Mouse (Mus musculus): ENCODE measurements around the gene Ube2k. TPM values are rescaled to one million over a fixed set of nuclear protein-coding genes. Genes with fewer than 3 reads are reported as not detected.

The Ube2k gene
- 101 and 107 TPM in 2 replicates for polyA plus RNA-seq (2014; fragmentation: Nextera tagmentation; extraction: Ambion mirVana)

DNA sequence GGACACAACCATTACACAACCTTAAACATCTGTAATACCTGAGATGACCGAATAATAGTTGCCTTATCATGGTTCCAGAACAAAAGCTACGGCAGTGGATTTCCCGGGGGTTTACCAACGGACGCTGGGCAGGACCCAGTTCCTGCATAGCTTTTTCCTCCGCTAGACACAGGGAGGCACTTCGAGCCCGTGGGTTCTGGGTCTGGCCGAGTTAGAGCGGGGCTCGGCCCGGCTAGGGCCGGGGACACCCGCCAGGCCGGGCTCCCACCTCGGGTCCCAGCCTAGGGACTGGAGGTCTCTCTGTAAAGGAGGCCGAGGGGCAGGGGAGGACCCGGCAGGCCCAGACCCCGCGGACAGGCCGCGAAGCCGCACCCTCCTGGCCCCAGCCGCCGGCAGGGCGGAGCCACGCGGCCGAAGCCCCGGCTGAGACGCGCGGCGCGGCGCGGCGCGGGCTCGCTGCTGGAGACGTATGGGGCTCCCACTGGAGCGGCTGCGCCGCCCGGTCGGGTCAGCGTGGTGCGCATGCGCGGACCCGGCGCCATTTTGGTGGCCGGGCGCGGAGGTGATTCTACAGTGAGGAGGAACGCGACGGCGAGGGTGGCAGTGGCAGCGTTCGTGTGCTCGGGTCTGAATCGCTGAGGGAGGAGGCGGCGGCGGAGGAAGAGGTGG lies at the start of gene Ube2k, which contains the start of gene Smim14:
Gene Ube2k, plus strand, starts transcription at position 483 of the 669 bp plus-strand sequence.
Gene Smim14, minus strand, starts transcription at position 434 of the 669 bp plus-strand sequence.
- peak within 1 kb of the TSS; percentile 96 to 98 for H3K27ac ChIP-seq (replicated peaks in 1 of 2; ENCODE audit: control insufficient read depth in 1 of 2, insufficient read depth in 1 of 2, low read depth in 2 of 2, low read length in 2 of 2)
- peaks cover 2 to 17% of the 10 kb centered on the region in 2 experiments for H3K4me1 ChIP-seq (ENCODE audit: control insufficient read depth in 2 of 2, insufficient read depth in 2 of 2, low read length in 2 of 2)
- peak within 1 kb of the TSS; percentile 79 for H3K4me2 ChIP-seq (ENCODE audit: low read length)
- peak; percentile 99 for ATAC-seq (ENCODE audit: insufficient number of reproducible peaks, insufficient read depth, low FRiP score, low read depth)
- peak within 1 kb of the TSS; percentile 90 for H3K9ac ChIP-seq (ENCODE audit: low read length)
- under 1% methylated on average over 66 of the region's 66 CpGs for WGBS
- H3K27me3 ChIP-seq (ENCODE audit: control insufficient read depth, insufficient read depth, low read length) = no peaks in the 10 kb centered on the region
- no peaks in the 10 kb centered on the region for H3K36me3 ChIP-seq (ENCODE audit: control insufficient read depth, insufficient read depth, low read length)
- no peaks in the 10 kb centered on the region for H3K9me3 ChIP-seq (ENCODE audit: control insufficient read depth, low read length)
- H3K4me3 ChIP-seq (ENCODE audit: control insufficient read depth in 1 of 2, insufficient read depth in 1 of 2, low read depth in 1 of 2, low read length in 2 of 2) = peak within 1 kb of the TSS; percentile 81 to 83

DNA sequence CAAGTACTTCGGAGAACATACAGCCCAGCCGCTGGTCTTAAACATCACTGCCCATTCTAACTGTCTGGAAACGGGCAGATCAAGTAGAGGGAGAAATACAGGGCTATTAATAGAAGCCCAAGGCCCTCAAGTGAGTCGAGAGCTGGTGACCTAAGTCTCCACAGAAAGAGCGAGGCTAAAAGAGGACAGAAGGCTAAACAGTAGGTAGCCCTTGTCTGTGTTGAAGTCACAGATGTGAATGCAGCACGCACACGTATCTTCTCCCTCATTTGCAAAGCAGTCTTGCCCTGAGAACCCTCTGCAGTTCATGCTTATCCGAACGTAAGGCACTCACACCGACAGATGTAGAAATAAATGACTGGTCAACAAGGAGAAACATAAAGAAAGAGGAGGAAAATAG lies 49.7 kb upstream of the Ube2k start:
- ATAC-seq (ENCODE audit: insufficient number of reproducible peaks, insufficient read depth, low FRiP score, low read depth) = peak; percentile 27; the same call in 1 of the 2 replicates
- Histone ChIP-seq H3K4me1 (ENCODE audit: control insufficient read depth in 2 of 2, insufficient read depth in 2 of 2, low read length in 2 of 2) (peaks cover 12 to 54% of the 10 kb centered on the region in 2 experiments), H3K27me3 (ENCODE audit: control insufficient read depth, insufficient read depth, low read length) (no peaks in the 10 kb centered on the region), H3K4me3 (ENCODE audit: control insufficient read depth in 1 of 2, insufficient read depth in 1 of 2, low read depth in 1 of 2, low read length in 2 of 2) (no peak overlapping the region), H3K9me3 (ENCODE audit: control insufficient read depth, low read length) (no peaks in the 10 kb centered on the region), H3K36me3 (ENCODE audit: control insufficient read depth, insufficient read depth, low read length) (peaks cover 9% of the 10 kb centered on the region; the same call in 1 of the 2 replicates), H3K27ac (replicated peaks in 1 of 2; ENCODE audit: control insufficient read depth in 1 of 2, insufficient read depth in 1 of 2, low read depth in 2 of 2, low read length in 2 of 2) (peak overlapping the region; percentile 89 to 90), H3K4me2 (ENCODE audit: low read length) (peak overlapping the region; percentile 44), H3K9ac (ENCODE audit: low read length) (peak overlapping the region; percentile 48)
- WGBS = 37% methylated on average over 10 of the region's 10 CpGs

DNA sequence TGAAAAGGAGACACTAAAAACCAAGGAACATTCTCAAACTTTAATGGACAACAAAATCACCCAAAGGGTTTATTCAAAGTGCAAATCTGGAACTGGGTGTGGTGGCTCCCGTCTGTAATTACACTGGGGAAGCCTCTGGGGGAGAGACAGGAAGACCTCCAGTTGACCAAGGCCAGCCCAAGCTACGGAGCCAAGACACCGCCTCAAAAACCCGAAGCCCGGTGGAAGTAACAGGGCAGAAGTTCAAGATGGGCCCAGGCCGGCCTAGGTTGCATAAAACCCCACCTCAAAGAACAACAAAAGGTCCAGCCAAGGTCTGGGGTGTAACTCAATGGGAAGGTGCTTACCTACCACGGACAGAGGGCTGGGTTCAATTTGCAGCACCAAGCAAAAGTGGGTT lies 48.3 kb upstream of the Ube2k start:
- no peak overlapping the region for H3K27ac ChIP-seq (replicated peaks in 1 of 2; ENCODE audit: control insufficient read depth in 1 of 2, insufficient read depth in 1 of 2, low read depth in 2 of 2, low read length in 2 of 2)
- H3K9me3 ChIP-seq (ENCODE audit: control insufficient read depth, low read length) = no peaks in the 10 kb centered on the region
- no peak overlapping the region for H3K4me3 ChIP-seq (ENCODE audit: control insufficient read depth in 1 of 2, insufficient read depth in 1 of 2, low read depth in 1 of 2, low read length in 2 of 2)
- no peaks in the 10 kb centered on the region for H3K27me3 ChIP-seq (ENCODE audit: control insufficient read depth, insufficient read depth, low read length)
- no peak overlapping the region for H3K9ac ChIP-seq (ENCODE audit: low read length)
- 69% methylated on average over 7 of the region's 7 CpGs for WGBS
- H3K36me3 ChIP-seq (ENCODE audit: control insufficient read depth, insufficient read depth, low read length) = peaks cover 9% of the 10 kb centered on the region; the same call in 1 of the 2 replicates
- ATAC-seq (ENCODE audit: insufficient number of reproducible peaks, insufficient read depth, low FRiP score, low read depth) = no peak
- no peak overlapping the region for H3K4me2 ChIP-seq (ENCODE audit: low read length)
- peaks cover 15 to 55% of the 10 kb centered on the region in 2 experiments for H3K4me1 ChIP-seq (ENCODE audit: control insufficient read depth in 2 of 2, insufficient read depth in 2 of 2, low read length in 2 of 2)

GRCm38 (mm10) chr5:65489830-65490229 lies 47.2 kb upstream of the Ube2k start:
- Histone ChIP-seq H3K9ac (ENCODE audit: low read length) (0 out of 2 replicates have a peak overlapping the region, but pooled peaks have one; percentile 31), H3K36me3 (ENCODE audit: control insufficient read depth, insufficient read depth, low read length) (peaks cover 9% of the 10 kb centered on the region; the same call in 1 of the 2 replicates), H3K4me1 (ENCODE audit: control insufficient read depth in 2 of 2, insufficient read depth in 2 of 2, low read length in 2 of 2) (peaks cover 12 to 55% of the 10 kb centered on the region in 2 experiments), H3K9me3 (ENCODE audit: control insufficient read depth, low read length) (no peaks in the 10 kb centered on the region), H3K4me3 (ENCODE audit: control insufficient read depth in 1 of 2, insufficient read depth in 1 of 2, low read depth in 1 of 2, low read length in 2 of 2) (no peak overlapping the region), H3K27ac (replicated peaks in 1 of 2; ENCODE audit: control insufficient read depth in 1 of 2, insufficient read depth in 1 of 2, low read depth in 2 of 2, low read length in 2 of 2) (peak overlapping the region in 1 of 2 experiments; percentile 4; a peak in 1 of 4 replicates), H3K4me2 (ENCODE audit: low read length) (peak overlapping the region; percentile 78; the same call in 1 of the 2 replicates), H3K27me3 (ENCODE audit: control insufficient read depth, insufficient read depth, low read length) (no peaks in the 10 kb centered on the region)
- WGBS = 31% methylated on average over 4 of the region's 4 CpGs
- no peak for ATAC-seq (ENCODE audit: insufficient number of reproducible peaks, insufficient read depth, low FRiP score, low read depth)

- WGBS = under 1% methylated on average over 55 of the region's 57 CpGs
- Histone ChIP-seq H3K4me3 (ENCODE audit: control insufficient read depth in 1 of 2, insufficient read depth in 1 of 2, low read depth in 1 of 2, low read length in 2 of 2) (peak overlapping the region; percentile 78 to 98), H3K27me3 (ENCODE audit: control insufficient read depth, insufficient read depth, low read length) (no peaks in the 10 kb centered on the region), H3K4me1 (ENCODE audit: control insufficient read depth in 2 of 2, insufficient read depth in 2 of 2, low read length in 2 of 2) (peaks cover 6 to 44% of the 10 kb centered on the region in 2 experiments), H3K36me3 (ENCODE audit: control insufficient read depth, insufficient read depth, low read length) (peaks cover 9% of the 10 kb centered on the region; the same call in 1 of the 2 replicates), H3K9me3 (ENCODE audit: control insufficient read depth, low read length) (no peaks in the 10 kb centered on the region), H3K4me2 (ENCODE audit: low read length) (peak overlapping the region; percentile 78), H3K27ac (replicated peaks in 1 of 2; ENCODE audit: control insufficient read depth in 1 of 2, insufficient read depth in 1 of 2, low read depth in 2 of 2, low read length in 2 of 2) (peak overlapping the region; percentile 78 to 99), H3K9ac (ENCODE audit: low read length) (peak overlapping the region; percentile 99)
- peak; percentile 76 for ATAC-seq (ENCODE audit: insufficient number of reproducible peaks, insufficient read depth, low FRiP score, low read depth)
Observed at GRCm38 (mm10) chr5:65491767-65492715, 45.0 kb upstream of the Ube2k start.

DNA sequence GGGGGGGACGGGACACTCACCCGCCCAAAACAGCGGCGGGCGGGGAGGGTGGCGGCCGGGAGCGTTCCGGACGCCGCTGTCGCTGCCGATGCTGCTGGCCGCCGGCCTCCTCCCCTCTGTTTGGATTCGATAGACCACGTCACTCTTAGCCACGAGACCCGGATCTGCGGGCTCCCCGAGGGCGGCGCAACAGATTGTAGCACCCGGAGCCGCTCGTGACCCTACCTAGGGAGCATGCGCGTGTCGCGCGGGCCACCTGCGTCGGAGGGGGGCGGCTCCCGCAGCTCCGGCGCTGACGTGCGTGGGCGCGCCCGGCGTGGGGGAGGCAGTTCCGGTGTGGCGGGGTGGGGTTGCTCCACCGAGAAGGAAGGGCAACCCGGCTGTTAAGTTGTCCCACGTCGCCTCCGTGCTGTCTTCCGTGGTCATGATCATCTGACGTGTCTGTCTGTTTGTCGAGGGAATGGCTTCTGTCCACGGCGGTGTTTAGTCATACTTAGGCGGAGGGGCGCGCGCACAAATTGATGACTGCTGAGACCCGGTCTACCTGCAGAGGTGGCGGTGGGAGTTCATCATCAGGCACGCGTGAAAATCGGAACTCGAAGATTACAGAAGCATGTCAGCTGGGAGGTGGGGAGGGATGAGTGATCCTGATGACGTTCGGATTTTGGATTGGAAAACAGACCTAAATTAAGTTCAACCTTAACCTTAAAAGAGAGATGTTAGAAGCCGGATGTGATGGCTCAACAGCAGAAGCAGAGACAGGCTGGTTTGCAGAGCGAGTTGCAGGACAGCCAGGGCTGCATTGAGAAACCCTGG lies 44.1 kb upstream of the Ube2k start, which contains the start of gene Gm43552:
Gene Gm43552, minus strand, starts transcription at position 118 of the 816 bp plus-strand sequence.
- peak within 1 kb of the TSS; percentile 78 to 98 for H3K4me3 ChIP-seq (ENCODE audit: control insufficient read depth in 1 of 2, insufficient read depth in 1 of 2, low read depth in 1 of 2, low read length in 2 of 2)
- peak within 1 kb of the TSS; percentile 78 for H3K4me2 ChIP-seq (ENCODE audit: low read length)
- H3K9me3 ChIP-seq (ENCODE audit: control insufficient read depth, low read length) = no peaks in the 10 kb centered on the region
- no peaks in the 10 kb centered on the region for H3K27me3 ChIP-seq (ENCODE audit: control insufficient read depth, insufficient read depth, low read length)
- WGBS = under 1% methylated on average over 65 of the region's 69 CpGs
- peaks cover 6 to 37% of the 10 kb centered on the region in 2 experiments for H3K4me1 ChIP-seq (ENCODE audit: control insufficient read depth in 2 of 2, insufficient read depth in 2 of 2, low read length in 2 of 2)
- peak within 1 kb of the TSS; percentile 99 for H3K9ac ChIP-seq (ENCODE audit: low read length)
- peak within 1 kb of the TSS; percentile 78 to 99 for H3K27ac ChIP-seq (replicated peaks in 1 of 2; ENCODE audit: control insufficient read depth in 1 of 2, insufficient read depth in 1 of 2, low read depth in 2 of 2, low read length in 2 of 2)
- peaks cover 9% of the 10 kb centered on the region; the same call in 1 of the 2 replicates for H3K36me3 ChIP-seq (ENCODE audit: control insufficient read depth, insufficient read depth, low read length)
- ATAC-seq (ENCODE audit: insufficient number of reproducible peaks, insufficient read depth, low FRiP score, low read depth) = peak; percentile 97

All from heart, embryonic 14.5 days (tissue).